Mouse (Mus musculus) embryonic facial prominence, embryonic 10.5 days (tissue): ENCODE measurements at regions not wholly inside any gene's neighbourhood (a gene's known extent, or its start where the extent isn't known, plus 50 kb on each side); places are given as distances from the start of the nearest gene placed in this dataset.

Experiments used
- DNase-seq: peaks from one replicate; pipeline ENCODE4 v3.0.0-alpha.2; 2017; ENCODE audit warnings: low spot score
- H3K27ac ChIP-seq: fragments of 300-500 bp; sonication (generic); replicated peaks from 2 replicates; pipeline ENCODE4 v1.5.1; 2016; ENCODE audit warnings: mild to moderate bottlenecking
- H3K27me3 ChIP-seq: fragments of 300-500 bp; sonication (generic); replicated peaks from 2 replicates; pipeline ENCODE4 v1.6.1; 2016; ENCODE audit warnings: low read depth, mild to moderate bottlenecking; ENCODE audit not compliant: poor library complexity, severe bottlenecking
- H3K36me3 ChIP-seq: fragments of 300-500 bp; sonication (generic); replicated peaks from 2 replicates; pipeline ENCODE4 v1.6.1; 2016; ENCODE audit warnings: mild to moderate bottlenecking, moderate library complexity
- H3K4me1 ChIP-seq: fragments of 300-500 bp; sonication (generic); 2 replicates; pipeline ENCODE4 v1.6.1; 2016
- H3K4me3 ChIP-seq: fragments of 300-500 bp; sonication (generic); 2 replicates; pipeline ENCODE4 v1.5.1; 2016; ENCODE audit warnings: mild to moderate bottlenecking, moderate library complexity
- H3K9me3 ChIP-seq: fragments of 300-500 bp; sonication (generic); 2 replicates; pipeline ENCODE4 v1.6.1; 2016; ENCODE audit warnings: mild to moderate bottlenecking
- WGBS: fragments of 180-500 bp; shearing (Covaris S2); methylation state at CpG from one replicate; pipeline ENCODE4 v1.1.7; 2016; 5-methylcytosine and 5-hydroxymethylcytosine counted together

- no peaks in the 10 kb centered on the region for H3K27me3 ChIP-seq
- no peak overlapping the region for H3K4me3 ChIP-seq
- H3K9me3 ChIP-seq, result no peaks in the 10 kb centered on the region
- H3K27ac ChIP-seq, result no peak overlapping the region
- no peaks in the 10 kb centered on the region for H3K4me1 ChIP-seq
- H3K36me3 ChIP-seq, result no peaks in the 10 kb centered on the region
- DNase-seq, result no peak
- 82% methylated on average over 7 of the region's 7 CpGs for WGBS
Measured at GRCm38 (mm10) chr7:40737496-40737895, 160.6 kb upstream of the Vstm2b start.

GRCm38 (mm10) chr7:40738174-40738573, 160.0 kb upstream of the Vstm2b start:
- H3K36me3 ChIP-seq, result no peaks in the 10 kb centered on the region
- H3K4me3 ChIP-seq, result no peak overlapping the region
- no peak for DNase-seq
- no peaks in the 10 kb centered on the region for H3K4me1 ChIP-seq
- no peaks in the 10 kb centered on the region for H3K9me3 ChIP-seq
- no peak overlapping the region for H3K27ac ChIP-seq
- WGBS, result 89% methylated on average over 3 of the region's 3 CpGs
- H3K27me3 ChIP-seq, result no peaks in the 10 kb centered on the region

- 68% methylated on average over 4 of the region's 4 CpGs for WGBS
- H3K27me3 ChIP-seq, result no peaks in the 10 kb centered on the region
- no peaks in the 10 kb centered on the region for H3K9me3 ChIP-seq
- H3K36me3 ChIP-seq, result no peaks in the 10 kb centered on the region
- no peak for DNase-seq
- no peaks in the 10 kb centered on the region for H3K4me1 ChIP-seq
- H3K4me3 ChIP-seq, result no peak overlapping the region
- H3K27ac ChIP-seq, result no peak overlapping the region
Measured at GRCm38 (mm10) chr7:40742553-40743151, 155.5 kb upstream of the Vstm2b start.

GRCm38 (mm10) chr7:40751779-40752178, 146.3 kb upstream of the Vstm2b start:
- no peak for DNase-seq
- 71% methylated on average over 2 of the region's 2 CpGs for WGBS
- no peaks in the 10 kb centered on the region for H3K27me3 ChIP-seq

GRCm38 (mm10) chr7:40752195-40752594, 145.9 kb upstream of the Vstm2b start:
- no peak overlapping the region for H3K27ac ChIP-seq
- WGBS, result 71% methylated on average over 3 of the region's 3 CpGs

More at GRCm38 (mm10) chr7:40751779-40752178, 146.3 kb upstream of the Vstm2b start:
- Histone ChIP-seq H3K36me3 (no peaks in the 10 kb centered on the region), H3K27ac (no peak overlapping the region), H3K4me3 (no peak overlapping the region), H3K9me3 (no peaks in the 10 kb centered on the region), H3K4me1 (no peaks in the 10 kb centered on the region)

GRCm38 (mm10) chr7:40753490-40753889, 144.6 kb upstream of the Vstm2b start:
- no peak for DNase-seq
- Histone ChIP-seq H3K9me3 (no peaks in the 10 kb centered on the region), H3K36me3 (no peaks in the 10 kb centered on the region), H3K4me3 (no peak overlapping the region), H3K4me1 (no peaks in the 10 kb centered on the region), H3K27me3 (no peaks in the 10 kb centered on the region), H3K27ac (no peak overlapping the region)
- 72% methylated on average over 1 of the region's 1 CpGs for whole genome bisulfite sequencing

More at GRCm38 (mm10) chr7:40752195-40752594, 145.9 kb upstream of the Vstm2b start:
- no peak overlapping the region for H3K4me3 ChIP-seq
- no peaks in the 10 kb centered on the region for H3K36me3 ChIP-seq
- H3K27me3 ChIP-seq, result no peaks in the 10 kb centered on the region
- no peaks in the 10 kb centered on the region for H3K9me3 ChIP-seq
- DNase-seq, result no peak
- no peaks in the 10 kb centered on the region for H3K4me1 ChIP-seq

- peak; percentile 48 for DNase-seq
- H3K4me3 ChIP-seq, result no peak overlapping the region
- 19% methylated on average over 5 of the region's 5 CpGs for WGBS
Measured at GRCm38 (mm10) chr7:40762520-40762919, 135.6 kb upstream of the Vstm2b start.

GRCm38 (mm10) chr7:40766142-40766541, 132.0 kb upstream of the Vstm2b start:
- H3K4me3 ChIP-seq, result no peak overlapping the region
- no peak for DNase-seq
- no peaks in the 10 kb centered on the region for H3K36me3 ChIP-seq
- H3K27ac ChIP-seq, result no peak overlapping the region
- peaks cover 5% of the 10 kb centered on the region for H3K4me1 ChIP-seq
- WGBS, result 24% methylated on average over 3 of the region's 3 CpGs
- H3K27me3 ChIP-seq, result no peaks in the 10 kb centered on the region
- no peaks in the 10 kb centered on the region for H3K9me3 ChIP-seq

More at GRCm38 (mm10) chr7:40762520-40762919, 135.6 kb upstream of the Vstm2b start:
- Histone ChIP-seq H3K9me3 (no peaks in the 10 kb centered on the region), H3K27ac (no peak overlapping the region), H3K36me3 (no peaks in the 10 kb centered on the region), H3K4me1 (peaks cover 5% of the 10 kb centered on the region), H3K27me3 (no peaks in the 10 kb centered on the region)

GRCm38 (mm10) chr7:40776220-40776619, 121.9 kb upstream of the Vstm2b start:
- Histone ChIP-seq H3K36me3 (no peaks in the 10 kb centered on the region), H3K4me1 (peaks cover 24% of the 10 kb centered on the region), H3K9me3 (no peaks in the 10 kb centered on the region), H3K27me3 (no peaks in the 10 kb centered on the region), H3K4me3 (peak overlapping the region; percentile 25; the same call in 1 of the 2 replicates), H3K27ac (peak overlapping the region; percentile 65)
- peak; percentile 76 for DNase-seq
- 19% methylated on average over 4 of the region's 4 CpGs for WGBS

GRCm38 (mm10) chr7:40784906-40785305, 113.2 kb upstream of the Vstm2b start:
- no peaks in the 10 kb centered on the region for H3K9me3 ChIP-seq
- no peaks in the 10 kb centered on the region for H3K27me3 ChIP-seq
- 89% methylated on average over 1 of the region's 1 CpGs for WGBS
- no peak overlapping the region for H3K27ac ChIP-seq
- H3K36me3 ChIP-seq, result no peaks in the 10 kb centered on the region
- H3K4me3 ChIP-seq, result no peak overlapping the region
- no peaks in the 10 kb centered on the region for H3K4me1 ChIP-seq
- DNase-seq, result no peak

- H3K9me3 ChIP-seq, result no peaks in the 10 kb centered on the region
- WGBS, result 77% methylated on average over 2 of the region's 2 CpGs
- H3K4me1 ChIP-seq, result 0 out of 2 replicates have a peak, but pooled peaks cover 2% of the 10 kb centered on the region
- no peak overlapping the region for H3K4me3 ChIP-seq
- H3K27me3 ChIP-seq, result no peaks in the 10 kb centered on the region
- DNase-seq, result no peak
- no peaks in the 10 kb centered on the region for H3K36me3 ChIP-seq
- no peak overlapping the region for H3K27ac ChIP-seq
Measured at GRCm38 (mm10) chr7:40786758-40787157, 111.4 kb upstream of the Vstm2b start.

- Histone ChIP-seq H3K27me3 (no peaks in the 10 kb centered on the region), H3K9me3 (no peaks in the 10 kb centered on the region), H3K4me3 (no peak overlapping the region), H3K4me1 (0 out of 2 replicates have a peak, but pooled peaks cover 2% of the 10 kb centered on the region), H3K36me3 (no peaks in the 10 kb centered on the region), H3K27ac (no peak overlapping the region)
- DNase-seq, result no peak
- WGBS, result 94% methylated on average over 2 of the region's 2 CpGs
Measured at GRCm38 (mm10) chr7:40788486-40788885, 109.6 kb upstream of the Vstm2b start.

- WGBS, result 90% methylated on average over 11 of the region's 11 CpGs
Measured at GRCm38 (mm10) chr7:40794458-40795207, 103.5 kb upstream of the Vstm2b start.

More at GRCm38 (mm10) chr7:40794458-40795207, 103.5 kb upstream of the Vstm2b start:
- Histone ChIP-seq H3K4me1 (0 out of 2 replicates have a peak, but pooled peaks cover 2% of the 10 kb centered on the region), H3K9me3 (no peaks in the 10 kb centered on the region), H3K27ac (no peak overlapping the region), H3K27me3 (no peaks in the 10 kb centered on the region), H3K4me3 (no peak overlapping the region), H3K36me3 (no peaks in the 10 kb centered on the region)
- DNase-seq, result no peak
